Mouse (Mus musculus) heart, embryonic 13.5 days (tissue): Measurements from ENCODE around the gene 5330417C22Rik. TPM values are rescaled to one million over a fixed set of nuclear protein-coding genes. Genes with fewer than 3 reads are reported as not detected.

ENCODE experiments used
- ATAC-seq: fragments of 200-750 bp; cut with Nextera tagmentation; 2 replicates; pipeline ENCODE4 v1.8.0; 2017; ENCODE audit warnings: moderate TSS enrichment; ENCODE audit not compliant: insufficient number of reproducible peaks, low FRiP score, low TSS enrichment; ENCODE audit errors: extremely low read depth
- H3K27ac ChIP-seq: fragments of 300-500 bp; sonication (generic); replicated peaks from 2 replicates; pipeline ENCODE4 v1.5.1; 2015; ENCODE audit warnings: moderate library complexity, mild to moderate bottlenecking, inconsistent platforms
- H3K27me3 ChIP-seq: fragments of 300-500 bp; sonication (generic); replicated peaks from 2 replicates; pipeline ENCODE4 v1.6.1; 2015; ENCODE audit warnings: mild to moderate bottlenecking, inconsistent platforms
- H3K36me3 ChIP-seq: fragments of 300-500 bp; sonication (generic); 2 replicates; pipeline ENCODE4 v1.6.1; 2015; ENCODE audit warnings: mild to moderate bottlenecking, inconsistent platforms
- H3K4me1 ChIP-seq: fragments of 300-500 bp; sonication (generic); 2 replicates; pipeline ENCODE4 v1.6.1; 2015; ENCODE audit warnings: inconsistent platforms
- H3K4me2 ChIP-seq: fragments of 300-500 bp; sonication (generic); 2 replicates; pipeline ENCODE4 v1.6.1; 2015; ENCODE audit warnings: inconsistent platforms, mild to moderate bottlenecking, moderate library complexity
- H3K4me3 ChIP-seq: fragments of 300-500 bp; sonication (generic); 2 replicates; pipeline ENCODE4 v1.5.1; 2015; ENCODE audit warnings: moderate library complexity, mild to moderate bottlenecking, inconsistent platforms
- H3K9ac ChIP-seq: fragments of 300-500 bp; sonication (generic); 2 replicates; pipeline ENCODE4 v1.6.1; 2015; ENCODE audit warnings: inconsistent platforms, mild to moderate bottlenecking, moderate library complexity
- H3K9me3 ChIP-seq: fragments of 300-500 bp; sonication (generic); 2 replicates; pipeline ENCODE4 v1.6.1; 2016; ENCODE audit warnings: inconsistent platforms
- WGBS: fragments of 180-500 bp; shearing (Covaris S2); methylation state at CpG from one replicate; pipeline ENCODE4 v1.1.7; 2015; ENCODE audit warnings: mixed read lengths; 5-methylcytosine and 5-hydroxymethylcytosine counted together
- polyA plus RNA-seq: library from polyadenylated mRNA; unstranded; fragments of >200 nt; fragmentation: Nextera tagmentation; extraction: Ambion mirVana; gene quantifications from 2 replicates; pipeline ENCODE4 v1.2.1, GENCODE M21; 2015

The 5330417C22Rik gene
- polyA plus RNA-seq, 1 experiment from 2014 or later, result 1.0 TPM

DNA sequence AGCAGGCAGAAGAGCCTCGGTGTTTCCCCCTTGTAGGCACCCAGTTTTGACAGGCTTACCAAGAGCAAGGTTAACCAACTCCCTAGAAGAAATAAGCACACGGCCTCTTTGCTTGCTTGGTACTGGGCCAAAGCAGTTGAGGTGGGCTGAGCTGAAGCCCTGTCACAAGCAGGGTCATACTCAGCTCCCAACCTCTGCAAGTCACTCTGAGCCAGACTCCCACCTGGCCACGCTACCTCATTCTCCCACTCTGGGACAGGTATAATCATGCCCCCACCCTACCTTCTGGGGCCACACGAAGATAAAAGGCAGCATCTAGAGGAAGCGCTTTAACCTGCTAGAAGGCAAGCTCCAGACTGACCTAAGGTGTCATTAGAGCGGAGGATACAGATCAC is 110.7 kb downstream of the 5330417C22Rik start:
- H3K4me1 ChIP-seq, result peaks cover 17% of the 10 kb centered on the region
- H3K27me3 ChIP-seq, result peaks cover 5% of the 10 kb centered on the region; the same call in 1 of the 2 replicates
- H3K9me3 ChIP-seq, result no peaks in the 10 kb centered on the region
- no peak overlapping the region for H3K27ac ChIP-seq
- H3K4me3 ChIP-seq, result no peak overlapping the region
- no peak overlapping the region for H3K9ac ChIP-seq
- H3K4me2 ChIP-seq, result no peak overlapping the region
- peaks cover 58% of the 10 kb centered on the region for H3K36me3 ChIP-seq
- no peak for ATAC-seq
- 86% methylated on average over 6 of the region's 6 CpGs for WGBS

DNA sequence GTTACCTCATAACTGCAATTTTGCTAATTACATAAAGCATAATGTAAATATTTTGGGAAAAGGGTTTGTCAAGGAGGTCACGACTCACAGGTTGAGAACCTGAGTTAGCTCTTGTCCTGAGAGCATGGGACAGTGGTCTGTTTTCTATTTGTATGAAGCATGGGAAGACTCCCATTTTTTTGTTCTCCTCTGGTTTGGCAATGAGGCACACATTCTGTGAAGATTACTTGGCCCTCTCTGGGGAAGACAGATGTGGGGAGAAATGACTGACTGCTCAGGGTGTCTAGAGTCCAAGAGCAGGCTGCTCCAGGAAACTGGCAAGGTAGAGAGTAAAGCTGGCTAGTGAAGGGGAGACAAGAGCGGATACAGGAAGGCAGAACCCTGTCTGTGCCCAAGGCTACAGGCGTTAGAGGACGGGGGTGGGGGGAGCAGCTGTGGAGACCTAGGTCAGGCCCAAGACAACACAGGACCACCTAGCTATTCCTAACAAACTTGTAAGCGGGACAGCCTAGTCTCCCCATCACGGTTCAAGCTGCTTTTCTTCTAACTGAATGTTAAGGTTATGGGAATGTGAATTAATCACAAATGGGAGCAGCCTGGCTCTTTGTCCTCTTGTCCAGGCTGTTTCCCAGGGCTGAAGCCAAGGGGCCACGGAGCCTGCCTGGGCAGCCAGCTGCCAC is 111.3 kb downstream of the 5330417C22Rik start:
- Histone ChIP-seq H3K27ac (no peak overlapping the region), H3K9ac (no peak overlapping the region), H3K4me3 (no peak overlapping the region), H3K9me3 (no peaks in the 10 kb centered on the region), H3K27me3 (peaks cover 5% of the 10 kb centered on the region; the same call in 1 of the 2 replicates), H3K4me1 (peaks cover 17% of the 10 kb centered on the region), H3K4me2 (no peak overlapping the region), H3K36me3 (peaks cover 55% of the 10 kb centered on the region)
- no peak for ATAC-seq
- 83% methylated on average over 7 of the region's 7 CpGs for WGBS

DNA sequence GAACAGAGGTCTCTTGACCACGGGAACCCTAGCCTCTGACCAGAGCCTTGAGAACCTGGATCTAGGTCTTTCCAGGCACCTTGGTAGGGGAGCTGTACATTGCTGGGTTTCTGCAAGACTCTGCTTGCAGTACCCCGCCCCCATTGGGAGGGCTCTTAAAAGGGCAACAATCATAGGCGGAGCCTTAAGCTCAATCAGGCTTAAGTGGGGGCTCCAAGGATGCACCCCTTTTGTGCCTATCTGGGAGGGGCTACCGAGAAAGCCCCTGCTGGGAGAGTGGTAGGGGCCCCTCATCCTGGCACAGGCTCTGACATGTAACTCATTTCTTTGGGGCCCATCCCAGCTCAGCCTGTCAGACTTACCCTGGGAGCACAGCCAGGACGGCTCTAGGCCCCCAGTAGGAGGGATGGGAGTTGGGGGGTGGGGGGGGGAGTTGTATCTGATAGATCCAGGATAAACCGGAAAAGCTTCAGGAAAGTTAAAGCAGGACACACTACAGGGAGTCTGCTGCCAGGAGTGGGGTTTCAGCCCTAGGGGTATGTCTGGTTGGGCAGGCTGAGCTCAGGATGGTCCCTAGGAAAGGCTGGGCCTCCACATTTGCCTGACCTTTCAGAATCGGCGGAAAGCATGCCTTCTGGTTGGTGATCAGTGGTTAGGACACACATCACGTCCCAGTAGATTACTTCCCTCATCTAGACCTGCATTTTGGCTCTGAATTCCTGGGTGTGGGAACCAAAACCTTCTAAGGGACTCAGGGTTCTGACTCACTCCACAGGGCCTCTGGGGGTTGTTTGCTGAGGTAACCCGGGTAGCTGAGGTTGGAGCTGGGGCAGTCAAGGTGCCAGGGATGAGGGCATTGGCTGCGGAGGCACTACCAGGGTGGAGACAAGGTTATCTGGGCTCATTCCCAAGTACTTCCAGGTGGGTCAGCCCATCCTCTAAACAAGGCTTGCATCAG is 112.2 kb downstream of the 5330417C22Rik start:
- Histone ChIP-seq H3K9ac (peak overlapping the region; percentile 48; the same call in 1 of the 2 replicates), H3K4me2 (peak overlapping the region; percentile 62), H3K27ac (no peak overlapping the region), H3K27me3 (peaks cover 9% of the 10 kb centered on the region; the same call in 1 of the 2 replicates), H3K9me3 (no peaks in the 10 kb centered on the region), H3K4me3 (peak overlapping the region; percentile 20), H3K4me1 (peaks cover 17% of the 10 kb centered on the region), H3K36me3 (peaks cover 45% of the 10 kb centered on the region)
- peak; percentile 67; the same call in 1 of the 2 replicates for ATAC-seq
- WGBS, result 17% methylated on average over 11 of the region's 11 CpGs

DNA sequence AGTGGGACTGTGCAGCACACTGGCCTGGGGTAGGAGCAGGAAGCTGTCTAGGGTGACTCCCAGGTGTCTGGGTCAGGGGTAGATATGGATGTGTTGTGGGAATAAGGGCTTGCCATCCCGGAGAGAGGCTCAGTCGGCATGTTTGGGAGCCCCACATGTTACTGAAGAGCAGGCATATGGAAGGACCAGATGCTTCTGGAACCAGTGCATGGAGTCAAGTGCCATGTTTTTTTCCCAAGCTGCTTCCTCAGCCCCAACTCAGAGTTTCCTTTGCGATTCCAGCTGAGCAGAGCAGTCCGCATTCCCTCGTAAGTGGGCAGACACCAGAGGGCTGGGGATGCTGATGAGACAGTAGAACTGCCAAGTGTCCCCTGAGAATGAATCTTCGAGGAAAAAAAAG is 113.3 kb downstream of the 5330417C22Rik start:
- WGBS, result 36% methylated on average over 6 of the region's 6 CpGs
- peak overlapping the region; percentile 19; the same call in 1 of the 2 replicates for H3K9ac ChIP-seq
- H3K4me3 ChIP-seq, result no peak overlapping the region
- no peak overlapping the region for H3K27ac ChIP-seq
- no peak for ATAC-seq
- no peaks in the 10 kb centered on the region for H3K9me3 ChIP-seq
- no peak overlapping the region for H3K4me2 ChIP-seq
- peaks cover 20% of the 10 kb centered on the region for H3K27me3 ChIP-seq
- peaks cover 34% of the 10 kb centered on the region for H3K36me3 ChIP-seq
- peaks cover 17% of the 10 kb centered on the region for H3K4me1 ChIP-seq

DNA sequence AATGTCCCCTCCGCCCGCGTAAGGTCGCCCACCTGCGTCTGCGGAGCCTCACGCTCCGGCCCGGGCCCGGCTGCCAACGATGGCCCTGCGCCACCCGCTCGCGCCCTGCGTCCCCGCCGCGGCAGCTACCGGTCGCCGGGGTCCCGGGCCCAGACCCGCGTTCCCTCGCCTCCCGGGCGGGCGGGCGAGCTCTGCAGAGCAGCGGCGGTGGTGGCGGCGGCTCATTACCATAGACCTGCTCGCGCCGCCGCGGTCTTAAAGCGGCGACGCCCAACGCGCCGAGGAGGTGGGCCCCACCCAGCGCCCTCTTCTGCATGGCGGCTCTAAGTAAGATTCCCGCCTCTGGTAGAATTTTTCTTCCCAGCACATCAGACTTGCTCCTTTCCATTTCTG is 120.5 kb downstream of the 5330417C22Rik start:
- Histone ChIP-seq H3K4me3 (peak overlapping the region; percentile 79), H3K27me3 (peaks cover 47% of the 10 kb centered on the region), H3K36me3 (peaks cover 19% of the 10 kb centered on the region), H3K27ac (no peak overlapping the region), H3K4me1 (peaks cover 22% of the 10 kb centered on the region), H3K9ac (peak overlapping the region; percentile 87), H3K9me3 (peaks cover 14% of the 10 kb centered on the region), H3K4me2 (peak overlapping the region; percentile 100)
- under 1% methylated on average over 48 of the region's 48 CpGs for WGBS
- peak; percentile 60; the same call in 1 of the 2 replicates for ATAC-seq

DNA sequence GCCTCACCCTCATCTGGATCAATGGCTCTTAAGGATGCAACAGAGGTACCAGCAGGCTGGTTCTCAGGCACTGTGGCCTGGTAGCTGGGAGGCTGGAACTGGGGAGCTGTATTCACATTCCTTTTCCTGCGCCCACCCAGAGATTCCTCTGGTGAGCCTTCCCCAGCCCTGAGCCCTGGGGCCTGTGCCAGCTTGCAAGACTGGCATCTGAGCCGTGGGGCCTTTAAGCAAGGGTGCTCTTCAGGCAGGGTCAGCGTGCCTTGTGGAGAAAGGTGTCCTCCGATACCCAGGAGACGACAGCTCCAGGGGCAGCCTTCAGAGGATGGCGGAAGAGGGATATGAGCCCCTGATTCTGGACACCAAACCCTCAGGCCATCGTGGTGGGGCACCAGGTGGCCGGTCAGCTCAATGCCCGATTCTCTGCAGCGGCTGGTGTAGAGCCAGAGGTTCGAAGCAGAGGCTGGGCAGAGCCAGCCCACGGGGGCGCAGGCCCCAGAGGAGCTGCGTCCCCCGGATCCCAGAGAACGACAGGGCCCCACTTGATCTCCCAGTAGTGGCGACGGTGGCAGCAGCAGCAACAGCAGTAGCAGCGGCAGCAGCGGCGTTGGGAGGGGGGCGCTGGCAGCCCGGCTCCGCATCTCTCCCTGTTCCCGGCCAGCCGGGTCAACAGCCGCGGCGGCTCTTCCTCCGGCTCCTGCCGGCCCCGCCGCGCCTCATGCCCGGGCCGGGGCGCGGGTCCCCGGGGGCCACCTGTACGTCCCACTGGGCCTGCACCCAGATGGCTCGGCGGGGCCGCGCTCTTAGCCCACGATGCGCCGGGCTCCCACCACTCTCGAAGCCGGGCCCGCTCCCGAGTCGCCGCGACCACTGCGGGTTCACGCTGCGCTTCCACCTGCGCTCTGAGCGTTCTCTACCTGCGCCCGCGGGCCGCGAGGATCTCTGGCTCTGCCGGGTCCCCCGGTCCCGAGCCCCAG is 121.2 kb downstream of the 5330417C22Rik start, which contains the start of gene Celsr2:
Celsr2 (minus strand) TSS at position 696 of the 974 bp plus-strand sequence.
- no peak within 1 kb of the TSS for H3K27ac ChIP-seq

DNA sequence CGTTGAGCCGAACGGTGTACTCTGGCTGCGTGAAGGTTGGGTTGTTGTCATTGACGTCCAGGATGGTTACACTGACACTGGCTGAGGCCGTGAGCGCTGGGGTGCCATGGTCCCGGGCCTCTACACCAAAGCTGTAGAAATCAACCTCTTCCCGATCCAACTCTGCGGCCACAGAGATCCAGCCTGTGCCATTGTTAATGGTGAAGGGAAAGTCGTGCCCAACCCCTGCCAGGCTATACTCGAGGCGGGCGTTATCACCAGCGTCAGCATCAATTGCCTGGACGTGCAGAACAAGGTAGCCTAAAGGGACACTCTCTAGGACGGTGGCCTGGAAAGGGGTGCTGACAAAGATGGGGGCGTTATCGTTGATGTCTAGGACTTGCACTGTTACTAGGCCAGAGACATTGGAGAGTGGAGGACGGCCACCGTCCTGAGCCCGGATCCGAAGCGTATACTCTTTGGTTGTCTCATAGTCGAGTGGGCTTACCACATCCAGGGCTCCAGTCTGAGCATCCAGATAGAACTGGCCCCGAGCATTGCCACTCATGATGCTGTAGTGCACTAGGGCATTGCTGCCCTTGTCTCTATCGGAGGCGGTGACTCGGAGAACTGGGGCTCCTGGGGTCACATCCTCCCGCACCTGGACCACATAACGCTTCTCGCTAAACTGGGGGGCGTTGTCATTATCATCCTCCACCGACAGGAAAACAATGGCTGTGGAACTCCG is 122.5 kb downstream of the 5330417C22Rik start:
- peaks cover 14% of the 10 kb centered on the region for H3K9me3 ChIP-seq
- H3K4me3 ChIP-seq, result no peak overlapping the region
- H3K36me3 ChIP-seq, result peaks cover 19% of the 10 kb centered on the region
- H3K4me2 ChIP-seq, result no peak overlapping the region
- no peak for ATAC-seq
- no peak overlapping the region for H3K9ac ChIP-seq
- H3K27me3 ChIP-seq, result peaks cover 39% of the 10 kb centered on the region
- peaks cover 23% of the 10 kb centered on the region for H3K4me1 ChIP-seq
- no peak overlapping the region for H3K27ac ChIP-seq
- 91% methylated on average over 35 of the region's 35 CpGs for WGBS

More for the DNA sequence above, 121.2 kb downstream of the 5330417C22Rik start, which contains the start of gene Celsr2:
- H3K4me3 ChIP-seq, result peak within 1 kb of the TSS; percentile 79
- peaks cover 23% of the 10 kb centered on the region for H3K4me1 ChIP-seq
- peaks cover 19% of the 10 kb centered on the region for H3K36me3 ChIP-seq
- peaks cover 14% of the 10 kb centered on the region for H3K9me3 ChIP-seq
- H3K9ac ChIP-seq, result peak within 1 kb of the TSS; percentile 87
- WGBS, result 6% methylated on average over 57 of the region's 67 CpGs
- H3K4me2 ChIP-seq, result peak within 1 kb of the TSS; percentile 100
- peaks cover 47% of the 10 kb centered on the region for H3K27me3 ChIP-seq
- no peak for ATAC-seq

DNA sequence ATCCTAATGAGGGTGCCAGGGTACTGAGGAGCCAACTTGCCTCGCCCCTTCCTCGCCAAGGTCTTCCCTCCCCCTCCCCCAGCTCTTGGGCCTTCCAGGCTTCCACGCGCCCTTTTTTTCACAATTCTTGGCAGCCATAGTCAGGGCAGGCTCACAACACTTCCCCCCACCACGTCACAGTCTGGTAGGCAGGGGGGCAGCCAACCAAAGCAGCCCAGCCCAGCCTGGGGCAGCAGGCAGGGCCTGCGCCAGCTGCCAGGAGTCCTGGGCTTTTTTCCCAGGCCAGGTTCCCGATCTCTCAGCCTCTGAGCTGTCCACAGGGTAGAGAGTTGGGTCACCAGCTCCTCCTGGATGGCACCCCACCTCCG is 124.6 kb downstream of the 5330417C22Rik start:
- Histone ChIP-seq H3K9me3 (peaks cover 14% of the 10 kb centered on the region), H3K27ac (peak overlapping the region; percentile 36; the same call in 1 of the 2 replicates), H3K4me1 (peaks cover 23% of the 10 kb centered on the region), H3K9ac (peak overlapping the region; percentile 50; the same call in 1 of the 2 replicates), H3K36me3 (peaks cover 19% of the 10 kb centered on the region), H3K4me3 (no peak overlapping the region), H3K27me3 (peaks cover 25% of the 10 kb centered on the region), H3K4me2 (no peak overlapping the region)
- no peak for ATAC-seq
- WGBS, result 62% methylated on average over 8 of the region's 8 CpGs

DNA sequence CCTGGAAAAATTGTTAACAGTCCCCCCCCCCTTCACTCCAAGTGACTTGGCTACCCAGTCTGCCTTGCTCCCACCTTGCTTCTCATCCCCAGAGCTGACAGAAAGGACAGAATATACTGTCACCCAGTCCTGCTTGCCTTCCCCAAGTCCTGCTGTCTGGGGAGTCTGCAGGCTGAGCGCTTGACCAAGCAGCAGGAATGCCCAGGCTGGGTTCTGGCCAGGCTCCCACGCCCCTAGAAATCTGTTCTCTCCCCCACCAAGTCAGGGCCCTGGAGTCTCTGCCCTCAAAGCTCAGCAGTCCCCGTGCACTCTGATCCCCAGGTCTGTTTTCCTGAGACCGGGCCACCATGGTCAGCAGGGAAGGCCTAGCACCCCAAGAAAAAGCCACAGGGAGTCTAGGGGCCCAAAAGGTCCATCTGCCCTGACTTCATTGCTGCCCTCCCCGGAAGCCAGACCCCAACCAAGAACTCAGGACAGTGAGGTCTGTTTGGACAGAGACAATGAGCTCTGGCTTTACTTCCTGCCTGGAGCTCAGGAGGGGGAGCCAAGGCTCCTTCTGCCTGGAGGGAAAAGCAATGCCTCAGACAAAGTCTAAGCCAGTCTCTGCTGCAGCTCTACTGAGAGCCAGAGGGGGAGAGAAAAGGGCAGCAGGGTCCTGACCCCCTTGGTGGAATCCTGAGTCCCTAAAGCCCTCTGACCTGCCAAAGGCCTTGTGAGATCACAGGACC is 125.1 kb downstream of the 5330417C22Rik start:
- Histone ChIP-seq H3K4me3 (no peak overlapping the region), H3K4me2 (no peak overlapping the region), H3K27me3 (peaks cover 19% of the 10 kb centered on the region), H3K9ac (peak overlapping the region; percentile 50; the same call in 1 of the 2 replicates), H3K9me3 (peaks cover 14% of the 10 kb centered on the region), H3K36me3 (peaks cover 22% of the 10 kb centered on the region), H3K4me1 (peaks cover 21% of the 10 kb centered on the region), H3K27ac (peak overlapping the region; percentile 36; the same call in 1 of the 2 replicates)
- 49% methylated on average over 5 of the region's 5 CpGs for WGBS
- ATAC-seq, result no peak
